Mouse (Mus musculus): ENCODE measurements around the gene Brd9.

DNA sequence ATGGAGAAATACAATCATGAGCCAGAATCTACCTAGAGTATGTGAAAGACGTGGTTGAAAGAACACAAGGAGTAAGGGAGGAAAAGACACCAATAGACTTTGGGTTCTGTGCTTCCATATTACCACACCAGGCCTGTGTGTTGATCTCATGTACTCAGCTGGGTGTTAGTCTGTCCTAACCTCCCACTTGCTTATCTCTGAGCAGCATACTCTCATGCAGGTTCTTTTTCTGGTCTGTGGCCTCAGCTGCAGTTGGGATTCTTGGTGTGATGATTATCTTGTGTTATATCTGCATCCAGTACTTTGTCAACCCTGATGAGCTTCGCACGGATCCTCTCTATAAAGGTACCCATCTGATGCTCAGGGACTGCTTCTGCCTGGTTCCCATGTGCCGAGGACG, 39.3 kb downstream of the Brd9 start:
- TF ChIP-seq POLR2A (IDR thresholded peaks at IDR 0.05; ENCODE audit: borderline replicate concordance, low read depth, low read length) (no peak), CTCF (IDR thresholded peaks at IDR 0.05; ENCODE audit: low read depth, low read length) (no peak)

All from bone marrow macrophage, adult 2 months (primary cell).